Mouse (Mus musculus): Measurements from ENCODE around the gene Mpv17l2. TPM values are rescaled to one million over a fixed set of nuclear protein-coding genes. Genes with fewer than 3 reads are reported as not detected.
A peak's percentile ranks its signal among the peaks of the same experiment; 100 is the strongest.

Mpv17l2 gene
- polyA plus RNA-seq, 1 experiment from 2014 or later = 38.3 TPM

DNA sequence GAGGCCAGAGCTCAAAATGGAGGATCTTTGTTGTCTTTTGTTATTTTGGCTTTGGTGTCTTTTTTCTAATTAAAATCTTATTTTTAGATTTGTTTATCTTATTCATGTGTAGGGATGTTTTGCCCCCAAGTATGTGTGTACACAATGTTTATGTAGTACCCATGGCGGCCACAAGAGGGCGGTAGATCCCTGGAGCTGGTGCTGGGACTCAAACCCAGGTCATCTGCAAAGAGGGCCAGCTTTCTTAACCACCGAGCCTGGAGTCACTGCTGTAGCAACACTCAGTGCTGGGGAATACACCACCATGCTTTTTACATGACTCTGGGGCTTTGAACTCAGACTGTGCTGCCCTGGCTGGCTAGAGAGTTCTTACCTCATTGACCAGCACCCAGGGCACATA is 2.6 kb upstream of the Mpv17l2 start:
- peaks cover 42% of the 10 kb centered on the region for H3K4me1 ChIP-seq
- H3K4me3 ChIP-seq = no peak overlapping the region
- peaks cover 19% of the 10 kb centered on the region for H3K36me3 ChIP-seq
- no peak overlapping the region for H3K27ac ChIP-seq
- H3K27me3 ChIP-seq = peaks cover 24% of the 10 kb centered on the region; the same call in 1 of the 2 replicates
- 4% methylated on average over 3 of the region's 3 CpGs for WGBS
- ATAC-seq (ENCODE audit: low FRiP score) = no peak
- H3K9ac ChIP-seq = no peak overlapping the region
- no peaks in the 10 kb centered on the region for H3K9me3 ChIP-seq (replicated peaks)
- no peak overlapping the region for H3K4me2 ChIP-seq (replicated peaks)

- WGBS = 83% methylated on average over 1 of the region's 1 CpGs
- no peak overlapping the region for H3K27ac ChIP-seq
- no peaks in the 10 kb centered on the region for H3K9me3 ChIP-seq (replicated peaks)
- H3K4me1 ChIP-seq = peaks cover 51% of the 10 kb centered on the region
- H3K36me3 ChIP-seq = peaks cover 17% of the 10 kb centered on the region
- H3K4me2 ChIP-seq (replicated peaks) = no peak overlapping the region
- H3K9ac ChIP-seq = no peak overlapping the region
- no peak for ATAC-seq (ENCODE audit: low FRiP score)
- H3K27me3 ChIP-seq = peaks cover 17% of the 10 kb centered on the region; the same call in 1 of the 2 replicates
- H3K4me3 ChIP-seq = no peak overlapping the region
Measured at GRCm38 (mm10) chr8:70762118-70762517, 1.4 kb upstream of the Mpv17l2 start.

DNA sequence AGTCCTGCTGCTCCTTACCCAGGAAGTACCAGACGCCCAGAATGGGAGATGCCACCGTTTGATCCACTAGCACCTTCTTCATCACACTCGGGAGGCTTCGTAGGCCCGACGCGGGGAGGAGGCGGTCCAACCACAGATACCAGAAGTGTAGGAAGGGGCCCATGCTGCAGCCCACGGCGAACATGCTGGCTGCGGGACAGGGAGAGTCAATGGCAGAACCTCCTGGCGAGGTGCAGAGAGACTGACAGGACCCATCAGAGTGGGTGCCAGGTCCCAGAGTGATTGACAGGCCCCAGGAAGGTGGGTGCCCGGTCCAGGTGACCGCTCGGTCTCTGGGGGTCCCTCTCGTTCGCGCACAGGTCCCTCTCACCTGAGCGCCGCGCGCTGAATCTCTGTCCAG is 396 bp downstream of the Mpv17l2 start:
- H3K27ac ChIP-seq = peak overlapping the region; percentile 82
- ATAC-seq (ENCODE audit: low FRiP score) = peak; percentile 24

GRCm38 (mm10) chr8:70758616-70759561 is 1.9 kb downstream of the Mpv17l2 start:
- peaks cover 51% of the 10 kb centered on the region for H3K4me1 ChIP-seq
- no peaks in the 10 kb centered on the region for H3K27me3 ChIP-seq
- no peak overlapping the region for H3K4me3 ChIP-seq
- no peak overlapping the region for H3K4me2 ChIP-seq (replicated peaks)
- 71% methylated on average over 19 of the region's 19 CpGs for WGBS
- peaks cover 27% of the 10 kb centered on the region for H3K36me3 ChIP-seq
- 0 out of 2 replicates have a peak overlapping the region, but pooled peaks have one; percentile 18 for H3K9ac ChIP-seq
- peak overlapping the region; percentile 23; the same call in 1 of the 2 replicates for H3K27ac ChIP-seq
- ATAC-seq (ENCODE audit: low FRiP score) = no peak
- H3K9me3 ChIP-seq (replicated peaks) = no peaks in the 10 kb centered on the region

More for the DNA sequence above, 396 bp downstream of the Mpv17l2 start:
- peak overlapping the region; percentile 96 for H3K4me2 ChIP-seq (replicated peaks)
- H3K36me3 ChIP-seq = peaks cover 27% of the 10 kb centered on the region
- H3K9ac ChIP-seq = peak overlapping the region; percentile 77
- H3K9me3 ChIP-seq (replicated peaks) = no peaks in the 10 kb centered on the region
- peaks cover 45% of the 10 kb centered on the region for H3K4me1 ChIP-seq
- H3K27me3 ChIP-seq = 0 out of 2 replicates have a peak, but pooled peaks cover 5% of the 10 kb centered on the region
- WGBS = 2% methylated on average over 21 of the region's 22 CpGs
- H3K4me3 ChIP-seq = peak overlapping the region; percentile 63

GRCm38 (mm10) chr8:70758308-70758615 is 2.5 kb downstream of the Mpv17l2 start:
- Histone ChIP-seq H3K4me1 (peaks cover 51% of the 10 kb centered on the region), H3K36me3 (peaks cover 24% of the 10 kb centered on the region), H3K9ac (no peak overlapping the region), H3K4me2 (replicated peaks) (no peak overlapping the region), H3K9me3 (replicated peaks) (no peaks in the 10 kb centered on the region), H3K4me3 (no peak overlapping the region), H3K27me3 (no peaks in the 10 kb centered on the region), H3K27ac (peak overlapping the region; percentile 24; the same call in 1 of the 2 replicates)
- ATAC-seq (ENCODE audit: low FRiP score) = no peak
- 75% methylated on average over 7 of the region's 7 CpGs for WGBS

DNA sequence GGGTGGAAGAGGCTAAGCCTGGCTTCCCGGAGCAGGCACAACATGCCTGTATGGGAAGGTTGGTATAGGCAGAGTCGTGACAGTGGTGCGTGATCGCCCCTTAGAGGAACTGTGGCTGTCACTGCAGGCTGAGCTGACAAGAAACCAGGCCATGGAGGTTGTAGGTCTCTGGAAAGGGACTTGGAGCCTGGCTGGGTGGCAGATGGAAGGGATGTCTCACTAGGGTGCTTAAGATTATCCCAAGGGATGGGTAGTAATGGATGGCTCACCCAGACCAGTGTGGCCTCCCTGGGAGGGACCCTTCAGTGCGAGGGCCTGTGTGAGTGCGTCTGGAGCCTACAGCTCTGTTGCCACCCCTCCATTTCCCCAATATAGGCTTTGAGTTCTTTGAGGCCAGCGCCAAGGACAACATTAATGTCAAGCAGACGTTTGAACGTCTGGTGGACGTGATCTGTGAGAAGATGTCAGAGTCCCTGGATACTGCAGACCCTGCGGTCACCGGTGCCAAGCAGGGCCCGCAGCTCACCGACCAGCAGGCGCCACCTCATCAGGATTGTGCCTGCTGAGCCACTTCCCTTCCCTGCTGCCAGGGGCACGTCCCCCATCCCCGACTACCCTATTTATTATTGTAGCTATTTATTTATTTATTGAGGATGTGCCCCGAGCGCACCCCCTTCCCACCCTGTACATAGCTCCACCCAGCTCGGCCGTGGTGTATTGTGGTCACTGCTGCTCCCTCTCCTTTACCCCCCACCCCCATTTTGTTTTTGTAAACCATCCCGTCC is 3.0 kb downstream of the Mpv17l2 start:
- Histone ChIP-seq H3K4me1 (peaks cover 55% of the 10 kb centered on the region), H3K4me2 (replicated peaks) (no peak overlapping the region), H3K36me3 (peaks cover 24% of the 10 kb centered on the region), H3K9me3 (replicated peaks) (no peaks in the 10 kb centered on the region), H3K27me3 (no peaks in the 10 kb centered on the region), H3K27ac (peak overlapping the region; percentile 24; the same call in 1 of the 2 replicates), H3K4me3 (no peak overlapping the region), H3K9ac (0 out of 2 replicates have a peak overlapping the region, but pooled peaks have one; percentile 38)
- WGBS = 64% methylated on average over 22 of the region's 22 CpGs
- no peak for ATAC-seq (ENCODE audit: low FRiP score)

DNA sequence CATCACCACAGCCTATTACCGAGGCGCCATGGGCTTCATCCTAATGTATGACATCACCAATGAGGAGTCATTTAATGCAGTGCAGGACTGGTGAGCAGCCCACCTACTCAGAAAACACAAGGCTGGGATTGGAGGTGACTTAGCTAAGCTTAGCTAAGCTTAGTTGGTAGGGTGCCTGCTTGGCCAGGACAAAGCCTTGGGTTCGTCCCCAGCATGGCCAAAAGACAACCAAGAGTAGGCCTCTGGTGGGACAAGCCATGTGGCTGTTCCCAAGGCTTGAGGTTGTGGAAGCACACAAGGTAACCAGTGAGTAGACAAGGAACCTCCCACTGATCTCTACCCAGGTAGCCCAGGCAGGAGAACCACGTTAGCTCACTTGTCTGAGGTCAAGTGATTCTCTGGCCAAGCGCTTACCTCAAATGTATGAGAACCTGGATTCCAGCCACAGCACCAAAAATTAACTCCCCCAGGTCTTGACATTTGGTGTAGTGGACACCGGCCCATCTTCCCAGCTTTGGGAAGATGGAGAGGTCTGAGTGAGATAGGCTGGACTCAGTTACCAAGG is 4.2 kb downstream of the Mpv17l2 start:
- no peak overlapping the region for H3K4me3 ChIP-seq
- no peaks in the 10 kb centered on the region for H3K27me3 ChIP-seq
- no peak for ATAC-seq (ENCODE audit: low FRiP score)
- no peak overlapping the region for H3K4me2 ChIP-seq (replicated peaks)
- 89% methylated on average over 6 of the region's 6 CpGs for WGBS
- H3K27ac ChIP-seq = no peak overlapping the region
- peaks cover 54% of the 10 kb centered on the region for H3K4me1 ChIP-seq
- H3K36me3 ChIP-seq = peaks cover 24% of the 10 kb centered on the region
- H3K9me3 ChIP-seq (replicated peaks) = no peaks in the 10 kb centered on the region
- 0 out of 2 replicates have a peak overlapping the region, but pooled peaks have one; percentile 84 for H3K9ac ChIP-seq

DNA sequence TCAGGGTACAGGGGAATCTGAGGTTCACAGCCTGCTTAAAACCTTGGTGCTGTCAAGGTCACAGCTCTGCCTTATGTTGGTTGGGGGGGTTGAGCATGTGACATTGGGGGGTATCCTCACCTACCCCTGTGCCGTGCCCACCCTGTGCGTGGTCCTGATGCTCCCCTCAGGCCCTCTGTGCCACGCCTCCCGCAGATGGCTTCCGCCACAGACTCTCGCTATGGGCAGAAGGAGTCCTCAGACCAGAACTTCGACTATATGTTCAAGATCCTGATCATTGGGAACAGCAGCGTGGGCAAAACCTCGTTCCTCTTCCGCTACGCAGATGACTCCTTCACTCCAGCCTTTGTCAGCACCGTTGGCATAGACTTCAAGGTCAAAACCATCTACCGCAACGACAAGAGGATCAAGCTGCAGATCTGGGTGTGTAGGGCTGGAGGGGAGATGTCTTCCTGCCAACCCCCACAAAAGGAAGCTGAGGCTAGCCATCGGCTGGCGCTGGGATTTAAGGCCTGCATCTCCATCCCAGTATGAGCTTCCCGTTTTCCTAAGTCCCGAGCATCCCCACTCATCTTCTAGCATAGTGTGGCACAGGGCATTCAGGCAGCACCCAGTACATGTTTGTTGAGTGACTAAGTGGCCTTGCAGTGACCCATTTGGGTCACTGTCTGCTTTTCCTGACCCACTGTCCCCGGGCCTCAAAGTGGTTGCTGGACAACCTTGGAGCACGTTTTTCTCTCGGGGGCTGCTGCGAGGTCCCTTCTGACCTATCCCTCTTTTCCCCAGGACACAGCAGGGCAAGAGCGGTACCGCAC is 4.9 kb downstream of the Mpv17l2 start:
- H3K27me3 ChIP-seq = no peaks in the 10 kb centered on the region
- WGBS = 83% methylated on average over 24 of the region's 24 CpGs
- ATAC-seq (ENCODE audit: low FRiP score) = no peak
- no peak overlapping the region for H3K27ac ChIP-seq
- H3K4me3 ChIP-seq = peak overlapping the region; percentile 70
- H3K4me1 ChIP-seq = peaks cover 50% of the 10 kb centered on the region
- peak overlapping the region; percentile 84 for H3K9ac ChIP-seq
- H3K36me3 ChIP-seq = peaks cover 24% of the 10 kb centered on the region
- H3K4me2 ChIP-seq (replicated peaks) = peak overlapping the region; percentile 92
- H3K9me3 ChIP-seq (replicated peaks) = no peaks in the 10 kb centered on the region

DNA sequence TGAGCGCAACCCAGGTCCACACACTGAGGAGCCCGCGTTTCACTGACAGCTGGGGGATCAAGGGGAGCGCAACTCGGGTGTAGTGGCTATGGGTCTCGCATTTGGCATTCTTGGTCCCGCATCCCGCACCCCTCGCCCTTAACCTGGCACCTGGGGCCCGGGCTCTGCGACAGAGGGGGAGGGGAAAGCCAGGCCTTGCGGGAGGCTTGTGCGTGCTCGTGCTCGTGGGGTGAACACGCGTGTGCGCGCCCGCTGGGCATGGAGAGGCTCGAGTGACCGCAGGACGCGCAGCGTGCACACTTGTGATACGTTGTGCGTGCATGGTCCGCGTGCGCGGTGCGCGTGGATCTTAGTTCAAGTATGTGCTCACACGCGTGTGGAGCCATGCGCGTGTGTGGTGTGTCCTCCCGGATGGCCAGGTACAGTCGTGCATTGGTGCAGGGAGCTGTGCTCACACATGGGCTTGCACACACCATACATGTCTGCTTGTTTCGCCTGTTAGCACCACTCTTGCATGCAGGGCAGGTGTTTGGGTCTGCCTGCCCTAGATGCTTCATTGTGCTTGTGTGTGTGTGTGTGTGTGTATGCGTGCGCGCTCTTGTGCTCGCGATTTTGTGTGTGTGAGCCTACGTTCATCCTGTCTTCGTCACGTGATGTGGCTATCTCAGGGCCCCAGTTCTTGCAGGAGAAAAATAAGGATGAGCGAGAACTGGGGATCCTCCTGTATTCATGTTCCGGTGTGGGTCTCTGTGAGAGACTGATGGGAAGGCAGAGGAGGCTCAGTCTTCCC is 5.7 kb downstream of the Mpv17l2 start:
- Histone ChIP-seq H3K4me3 (peak overlapping the region; percentile 70), H3K4me1 (peaks cover 46% of the 10 kb centered on the region), H3K27ac (peak overlapping the region; percentile 89), H3K9ac (peak overlapping the region; percentile 84), H3K9me3 (replicated peaks) (no peaks in the 10 kb centered on the region), H3K27me3 (no peaks in the 10 kb centered on the region), H3K36me3 (peaks cover 24% of the 10 kb centered on the region), H3K4me2 (replicated peaks) (peak overlapping the region; percentile 92)
- WGBS = 17% methylated on average over 50 of the region's 50 CpGs
- peak; percentile 64 for ATAC-seq (ENCODE audit: low FRiP score)

DNA sequence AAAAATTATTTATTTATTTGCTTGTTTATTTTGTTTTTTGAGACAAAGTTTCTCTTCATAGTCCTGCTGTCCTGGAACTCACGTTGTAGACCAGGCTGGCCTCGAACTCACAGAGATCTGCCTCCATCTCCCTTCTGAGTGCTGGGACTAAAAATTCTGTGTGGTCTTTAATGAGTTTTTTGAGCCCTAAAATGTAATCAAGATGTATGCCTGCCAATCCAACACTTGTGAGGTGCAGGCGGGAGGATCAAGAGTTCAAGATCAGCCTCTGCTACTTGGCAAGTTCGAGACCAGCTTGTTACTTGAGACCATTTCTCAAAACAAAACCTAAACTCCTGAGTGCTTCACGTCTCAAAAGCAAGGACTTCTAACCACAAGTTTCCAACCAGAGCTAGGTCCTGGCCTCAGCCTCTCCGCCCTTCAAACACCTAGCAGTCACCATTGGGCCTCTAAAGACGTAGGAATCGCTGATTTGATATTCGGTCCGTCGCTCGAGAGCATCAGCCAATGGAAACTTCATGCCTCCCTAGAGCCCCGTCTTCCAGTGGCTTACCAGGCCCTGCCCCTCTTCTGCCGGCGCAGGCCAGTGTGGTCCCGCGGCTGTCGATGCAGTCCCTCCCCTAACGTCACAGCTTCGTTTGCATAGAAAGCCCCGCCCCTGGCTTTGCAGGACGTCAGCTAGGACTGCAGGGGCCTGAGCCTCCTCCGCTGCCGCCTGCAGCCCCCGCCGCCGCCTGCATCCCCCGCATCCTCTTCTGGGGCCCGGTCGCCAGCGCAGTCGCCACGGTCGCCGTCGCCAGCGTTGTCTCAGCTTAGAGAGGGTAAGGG is 6.5 kb downstream of the Mpv17l2 start, which contains the start of gene Rab3a:
Gene Rab3a (plus strand): TSS at position 637 of the 828 bp plus-strand sequence.
- WGBS = 9% methylated on average over 36 of the region's 37 CpGs
- peaks cover 38% of the 10 kb centered on the region for H3K4me1 ChIP-seq

More for the DNA sequence above, 6.5 kb downstream of the Mpv17l2 start, which contains the start of gene Rab3a:
- Histone ChIP-seq H3K9me3 (replicated peaks) (no peaks in the 10 kb centered on the region), H3K27ac (peak within 1 kb of the TSS; percentile 89), H3K36me3 (peaks cover 24% of the 10 kb centered on the region), H3K27me3 (no peaks in the 10 kb centered on the region; the same call in 1 of the 2 replicates), H3K4me3 (peak within 1 kb of the TSS; percentile 70), H3K9ac (peak within 1 kb of the TSS; percentile 84), H3K4me2 (replicated peaks) (peak within 1 kb of the TSS; percentile 92)
- ATAC-seq (ENCODE audit: low FRiP score) = peak; percentile 96

Measured in hindbrain, embryonic 12.5 days (tissue).